8 mouse cellular contexts compared by ENCODE assay signal in the genomic region with DNA sequence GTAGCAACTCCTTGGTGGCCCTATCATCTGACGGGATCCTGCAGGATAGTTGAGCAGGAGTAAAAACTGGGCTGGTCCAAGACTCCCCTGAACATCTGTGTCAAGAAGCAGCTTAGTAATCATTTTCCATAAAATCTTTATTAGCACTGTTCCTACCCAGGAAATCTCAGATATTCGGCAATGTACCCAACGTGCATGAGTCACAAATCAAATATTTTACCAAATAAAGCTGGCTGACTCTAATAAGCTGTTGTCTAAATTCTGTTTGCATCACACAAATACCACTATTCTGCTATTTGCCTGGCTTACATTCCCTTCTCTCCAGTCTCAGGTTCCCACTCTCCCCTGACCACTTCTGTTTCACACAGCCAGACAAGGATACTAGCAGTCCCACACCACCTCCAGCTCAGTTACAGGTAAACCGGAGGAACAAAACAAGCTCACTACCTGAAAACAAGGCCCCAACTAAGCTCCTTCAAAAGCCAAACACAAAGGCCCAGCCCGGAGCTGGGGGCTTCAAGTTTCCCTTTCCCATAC. TPM values are rescaled to one million over a fixed set of nuclear protein-coding genes. Genes with fewer than 3 reads are reported as not detected.
A peak's percentile ranks its signal among the peaks of the same experiment; 100 is the strongest.
DNase-seq lines count a peak whose midpoint lies in the region; ATAC-seq and TF ChIP-seq lines count a peak whose summit lies in the region.

No protein-coding gene starts in this region.

- WGBS in heart, embryonic 16.5 days = 74% methylated on average over 5 of the region's 5 CpGs
- 60% methylated on average over 5 of the region's 5 CpGs for WGBS in forebrain, embryonic 12.5 days
- WGBS in liver, postnatal 0 days (ENCODE audit: insufficient replicate concordance) = 73% methylated on average over 5 of the region's 5 CpGs

- H3K27me3 ChIP-seq in heart, embryonic 16.5 days (ENCODE audit: control insufficient read depth, insufficient read depth, low read length) = no peaks in the 10 kb centered on the region
- peaks cover 4% of the 10 kb centered on the region; the same call in 1 of the 2 replicates for H3K27me3 ChIP-seq in forebrain, embryonic 12.5 days
- no peaks in the 10 kb centered on the region for H3K27me3 ChIP-seq in liver, postnatal 0 days (ENCODE audit: insufficient read depth, low read length)

- H3K36me3 ChIP-seq in heart, embryonic 16.5 days (ENCODE audit: control insufficient read depth, insufficient read depth) = no peaks in the 10 kb centered on the region
- no peaks in the 10 kb centered on the region for H3K36me3 ChIP-seq in forebrain, embryonic 12.5 days (replicated peaks)
- no peaks in the 10 kb centered on the region for H3K36me3 ChIP-seq in liver, postnatal 0 days (replicated peaks; ENCODE audit: insufficient read depth, low read length)

- TF ChIP-seq EP300 in liver, postnatal 0 days (IDR thresholded peaks at IDR 0.05; ENCODE audit: low read depth) = no peak

- intact Hi-C loops in heart, postnatal 25 days (cut with DNase I) = no loop called here

- no peak for DNase-seq in heart, postnatal 25 days (ENCODE audit: low spot score)
- peak; percentile 67 for DNase-seq in 3T3-L1 (ENCODE audit: low read depth, low spot score)
- no peak for DNase-seq in liver, postnatal 0 days
- DNase-seq in embryo, embryonic 9.5 days (ENCODE audit: extremely low spot score) = no peak
- no peak for DNase-seq in B cell, adult 2 months
- no peak for DNase-seq in right cerebral cortex, postnatal 36 days (ENCODE audit: low spot score in 2 of 2)

- H3K4me2 ChIP-seq in heart, embryonic 16.5 days (ENCODE audit: low read depth, low read length) = peak overlapping the region; percentile 36
- H3K4me2 ChIP-seq in forebrain, embryonic 12.5 days = peak overlapping the region; percentile 35
- H3K4me2 ChIP-seq in liver, postnatal 0 days (ENCODE audit: low read depth, low read length) = peak overlapping the region; percentile 95

- H3K9me3 ChIP-seq in heart, embryonic 16.5 days (replicated peaks; ENCODE audit: control insufficient read depth, low read length) = no peaks in the 10 kb centered on the region
- no peaks in the 10 kb centered on the region for H3K9me3 ChIP-seq in forebrain, embryonic 12.5 days
- H3K9me3 ChIP-seq in liver, postnatal 0 days (ENCODE audit: low read length) = no peaks in the 10 kb centered on the region

- no peak for ATAC-seq in heart, embryonic 16.5 days (replicated peaks; ENCODE audit: extremely low read depth, insufficient read depth, low FRiP score)
- no peak for ATAC-seq in forebrain, embryonic 12.5 days (ENCODE audit: low FRiP score)
- ATAC-seq in liver, postnatal 0 days = no peak

- no peak overlapping the region for H3K9ac ChIP-seq in heart, embryonic 16.5 days (ENCODE audit: low read length)
- no peak overlapping the region for H3K9ac ChIP-seq in forebrain, embryonic 12.5 days
- no peak overlapping the region for H3K9ac ChIP-seq in liver, postnatal 0 days (replicated peaks)

- no peak overlapping the region for H3K27ac ChIP-seq in heart, embryonic 16.5 days (ENCODE audit: low read length)
- no peak overlapping the region for H3K27ac ChIP-seq in forebrain, embryonic 12.5 days
- H3K27ac ChIP-seq in liver, postnatal 0 days (ENCODE audit: low read depth) = no peak overlapping the region

- H3K4me3 ChIP-seq in heart, embryonic 16.5 days (ENCODE audit: low read length) = peak overlapping the region; percentile 1; the same call in 1 of the 2 replicates
- no peak overlapping the region for H3K4me3 ChIP-seq in forebrain, embryonic 12.5 days (replicated peaks)
- no peak overlapping the region for H3K4me3 ChIP-seq in liver, postnatal 0 days (ENCODE audit: low read depth, low read length)

- H3K4me1 ChIP-seq in heart, embryonic 16.5 days (ENCODE audit: control insufficient read depth, insufficient read depth, low read length) = peaks cover 30% of the 10 kb centered on the region
- peaks cover 18% of the 10 kb centered on the region for H3K4me1 ChIP-seq in forebrain, embryonic 12.5 days
- peaks cover 24% of the 10 kb centered on the region for H3K4me1 ChIP-seq in liver, postnatal 0 days (ENCODE audit: insufficient read depth)

- no peak for TF ChIP-seq CTCF in liver, postnatal 0 days (IDR thresholded peaks at IDR 0.05; ENCODE audit: low read depth)

RNA-seq across cellular contexts. Expression of a gene that starts 16.3 kb away (rescaled TPM):
- 52.8 and 57.5 TPM in 2 replicates for polyA plus RNA-seq in heart, embryonic 16.5 days (2015; fragmentation: Nextera tagmentation; extraction: Ambion mirVana)
- 10 to 100 TPM; 69.9 to 70.4 TPM for total RNA-seq in heart, postnatal 25 days (2021)
- polyA plus RNA-seq in forebrain, embryonic 12.5 days (2016; fragmentation: Nextera tagmentation; extraction: Ambion mirVana) = 49.9 and 51.0 TPM in 2 replicates
- polyA plus RNA-seq in liver, postnatal 0 days (2015; fragmentation: Nextera tagmentation; extraction: Ambion mirVana) = 22.2 and 22.7 TPM in 2 replicates

RNA-seq across cellular contexts. Expression of a gene that starts 16.4 kb away (rescaled TPM):
- polyA plus RNA-seq in heart, embryonic 16.5 days (2015; fragmentation: Nextera tagmentation; extraction: Ambion mirVana) = 30.0 and 38.5 TPM in 2 replicates
- total RNA-seq in heart, postnatal 25 days (2021) = 10 to 100 TPM; 16.0 to 18.0 TPM
- 49.6 and 50.6 TPM in 2 replicates for polyA plus RNA-seq in forebrain, embryonic 12.5 days (2016; fragmentation: Nextera tagmentation; extraction: Ambion mirVana)
- polyA plus RNA-seq in liver, postnatal 0 days (2015; fragmentation: Nextera tagmentation; extraction: Ambion mirVana) = 15.7 and 17.2 TPM in 2 replicates

Comparison
In these comparisons a context has a peak if more than half of its experiments do, and no peak if none do; other contexts are left out.
1. H3K4me2 ChIP-seq: peak in every context shown above with its lines; median percentile 95 in liver, postnatal 0 days; 36 in heart, embryonic 16.5 days; 35 in forebrain, embryonic 12.5 days.